Mouse (Mus musculus): Measurements from ENCODE around the gene Bnip2.

Bnip2 gene

DNA sequence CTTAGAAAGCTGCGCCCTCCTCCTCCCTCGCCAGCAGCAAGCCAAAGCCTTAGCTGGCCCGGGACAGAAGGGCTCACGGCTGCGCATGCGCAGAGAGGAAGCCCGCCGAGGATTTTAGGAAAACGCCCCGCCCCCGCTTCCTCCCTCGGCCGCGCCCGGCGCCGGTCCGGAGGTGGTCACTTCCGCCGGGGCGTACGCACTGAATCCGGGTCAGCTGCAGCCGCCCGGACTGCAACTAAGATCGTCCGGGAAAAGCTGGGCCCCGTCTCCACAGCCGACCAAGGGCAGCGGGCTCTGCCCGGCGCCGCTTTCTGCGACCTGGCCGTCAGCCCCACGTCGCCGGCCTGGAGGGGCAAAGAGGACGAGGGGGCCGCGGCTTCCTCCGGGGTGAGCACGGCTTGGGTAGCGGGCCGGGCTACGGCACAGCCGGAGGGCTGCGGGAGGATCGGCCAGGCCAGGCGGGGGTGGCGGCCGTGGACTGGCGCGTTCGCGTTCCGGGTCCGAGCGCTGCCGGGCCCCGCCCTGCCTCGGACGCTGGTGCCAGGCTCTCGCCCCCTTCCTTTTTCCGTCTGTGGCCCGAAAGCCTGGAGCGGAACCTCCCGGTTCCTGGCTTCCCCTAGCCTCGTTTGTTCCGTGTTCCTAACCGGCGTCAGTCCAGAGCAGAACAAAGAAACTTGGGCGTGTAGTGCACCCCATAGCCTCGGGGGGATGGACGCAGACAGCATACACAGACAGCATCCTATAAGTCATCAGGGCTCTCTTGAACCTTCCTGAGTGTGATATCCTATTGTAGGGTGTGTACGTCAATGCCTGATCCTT, at the start of gene Bnip2:
TSS of gene Bnip2 (plus strand) at position 164 of the 819 bp plus-strand sequence.
- peak; percentile 88 to 93 for DNase-seq (ENCODE audit: low spot score in 2 of 2)

DNA sequence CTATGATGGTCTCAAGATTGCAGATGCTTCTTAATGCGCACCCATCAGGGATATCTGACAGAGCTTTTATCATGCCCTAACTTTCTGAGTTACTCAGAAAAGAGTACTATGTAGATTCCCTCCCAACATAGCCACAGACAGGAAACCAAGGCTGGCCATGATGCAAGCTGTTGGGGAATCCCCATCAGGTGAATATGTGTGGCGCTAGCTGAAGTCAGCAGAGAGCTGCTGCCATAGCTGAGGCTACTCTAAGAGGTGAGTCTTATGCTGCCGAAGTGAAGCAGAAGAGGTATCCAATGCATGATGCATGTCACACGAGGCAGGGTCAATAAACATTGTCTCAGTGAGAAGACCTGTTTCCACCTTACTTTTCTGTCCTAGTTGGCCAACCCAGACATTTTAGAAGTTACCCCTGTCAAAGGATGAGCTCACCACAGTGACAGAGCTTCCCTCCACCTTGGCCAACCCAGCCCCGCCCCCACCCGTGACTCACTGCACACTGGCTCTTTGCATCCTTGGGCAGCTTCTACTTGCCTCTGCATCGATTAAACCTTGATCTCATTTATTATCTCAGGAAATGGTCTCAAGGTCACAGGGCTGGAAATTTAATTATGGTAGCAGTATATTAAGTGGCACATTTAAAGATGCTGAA, 48.3 kb upstream of the Bnip2 start:
- DNase-seq (ENCODE audit: low spot score in 2 of 2), result no peak

DNA sequence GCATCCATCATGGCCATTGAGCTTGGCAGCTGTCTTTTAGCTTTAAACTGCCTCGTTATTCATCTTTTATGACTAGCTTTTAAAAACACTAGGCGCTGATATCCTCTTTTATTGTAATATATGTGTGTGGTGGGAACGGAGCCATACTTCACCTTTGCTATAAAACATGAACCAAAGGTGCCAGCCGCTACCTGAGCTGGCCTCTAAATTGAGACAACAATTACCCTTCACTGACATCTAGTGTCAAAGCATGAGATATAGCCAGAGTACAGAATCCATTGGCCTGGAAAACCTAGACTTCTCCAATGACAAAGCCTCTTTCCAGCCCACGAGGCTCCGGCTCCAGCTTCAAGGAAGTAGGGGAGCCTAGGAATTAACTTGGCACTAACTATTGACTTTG, 47.7 kb upstream of the Bnip2 start:
- no peak for DNase-seq (ENCODE audit: low spot score in 2 of 2)

DNA sequence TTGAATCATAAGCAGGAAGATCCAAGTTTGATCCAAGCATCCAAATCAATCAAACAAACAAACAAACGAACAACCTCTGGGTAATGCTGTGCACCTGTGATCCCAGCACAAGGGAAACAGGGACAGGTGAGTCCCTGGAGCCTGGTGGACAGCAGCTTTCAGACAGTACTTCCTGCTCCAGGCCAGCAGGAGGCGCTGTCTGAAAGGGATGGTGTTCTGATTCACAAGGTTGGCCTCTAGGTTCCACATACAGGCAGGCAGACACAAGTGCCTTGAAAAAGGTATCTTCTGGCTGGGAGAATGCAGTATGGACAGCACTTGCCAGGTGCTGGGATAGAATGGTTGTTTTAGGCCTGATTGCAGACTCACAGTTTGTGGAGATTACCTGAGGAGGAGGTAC, 40.3 kb upstream of the Bnip2 start:
- DNase-seq (ENCODE audit: low spot score in 2 of 2), result no peak

DNA sequence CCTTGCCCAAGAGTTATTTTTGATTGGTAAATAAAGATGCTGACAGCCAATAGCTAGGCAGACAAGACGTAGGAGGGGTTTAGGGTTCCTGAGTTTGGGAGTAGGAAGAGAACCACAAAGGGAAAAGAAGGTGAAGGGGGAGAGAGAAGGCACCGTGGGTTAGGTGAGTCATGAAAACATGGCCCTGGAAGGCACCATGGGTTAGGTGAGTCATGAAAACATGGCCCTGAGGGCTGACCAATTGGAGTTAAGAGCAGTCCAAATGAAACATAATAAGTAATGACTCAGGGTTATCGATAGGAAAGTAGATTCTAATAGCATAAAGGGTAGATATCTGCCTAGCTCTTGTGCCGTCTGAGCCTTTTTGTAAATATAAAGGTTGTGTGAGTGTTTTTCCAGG, 39.6 kb upstream of the Bnip2 start:
- no peak for DNase-seq (ENCODE audit: low spot score in 2 of 2)

DNA sequence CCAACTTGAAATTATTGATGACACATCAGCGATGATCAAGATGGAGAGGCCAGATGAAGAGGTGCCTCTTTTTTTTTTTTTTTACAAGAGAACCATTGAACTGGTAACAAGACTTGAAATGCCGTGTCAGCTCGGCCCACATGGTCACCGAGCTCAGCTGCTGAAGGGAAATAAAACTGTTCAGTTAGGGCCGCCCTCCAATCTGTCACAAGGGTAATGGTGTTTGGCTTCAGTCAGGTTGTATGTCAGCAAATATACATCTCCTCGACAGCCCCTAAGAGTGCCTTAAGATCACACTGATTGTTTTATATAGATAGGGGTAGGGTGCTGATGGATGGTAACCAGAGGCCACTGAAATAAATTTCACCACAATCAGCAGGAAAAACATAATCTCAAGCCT, 28.3 kb upstream of the Bnip2 start:
- DNase-seq (ENCODE audit: low spot score in 2 of 2), result no peak

DNA sequence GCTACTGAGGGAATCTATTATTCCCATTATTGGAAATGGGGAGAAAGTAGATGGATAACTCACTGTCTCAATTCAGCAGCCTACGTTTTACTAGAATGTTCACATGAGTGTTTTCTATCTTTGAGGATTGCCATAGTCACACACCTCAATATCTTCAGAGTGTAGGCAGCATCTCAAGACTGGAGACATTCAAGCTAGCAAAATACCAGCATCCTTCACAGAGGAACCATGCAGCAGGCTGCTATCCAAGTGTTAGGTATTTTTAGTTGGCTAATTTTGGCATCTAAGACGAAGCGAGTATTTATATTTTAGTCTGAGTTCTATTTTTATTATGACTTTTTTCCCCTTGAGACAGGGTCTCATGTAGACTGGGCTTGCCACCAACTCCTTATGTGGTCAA, 24.9 kb upstream of the Bnip2 start:
- no peak for DNase-seq (ENCODE audit: low spot score in 2 of 2)

DNA sequence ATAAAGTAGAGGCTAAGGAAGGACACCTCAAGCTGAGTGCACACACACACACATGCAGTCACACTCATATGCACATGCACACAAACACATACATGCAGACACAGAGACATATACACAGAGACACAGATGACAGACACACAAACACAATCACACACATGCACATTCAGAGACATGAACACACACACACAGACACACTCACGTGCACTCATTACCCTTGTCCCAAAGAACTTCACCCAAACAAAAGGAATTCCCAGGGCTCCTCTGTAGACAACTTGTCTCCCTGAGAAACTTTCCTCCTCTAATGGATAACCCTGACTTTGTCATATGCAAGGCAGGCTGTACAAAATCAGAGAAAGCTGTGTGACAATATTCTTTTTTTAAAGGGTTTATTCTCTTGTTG, 3.7 kb upstream of the Bnip2 start:
- no peak for DNase-seq (ENCODE audit: low spot score in 2 of 2)

DNA sequence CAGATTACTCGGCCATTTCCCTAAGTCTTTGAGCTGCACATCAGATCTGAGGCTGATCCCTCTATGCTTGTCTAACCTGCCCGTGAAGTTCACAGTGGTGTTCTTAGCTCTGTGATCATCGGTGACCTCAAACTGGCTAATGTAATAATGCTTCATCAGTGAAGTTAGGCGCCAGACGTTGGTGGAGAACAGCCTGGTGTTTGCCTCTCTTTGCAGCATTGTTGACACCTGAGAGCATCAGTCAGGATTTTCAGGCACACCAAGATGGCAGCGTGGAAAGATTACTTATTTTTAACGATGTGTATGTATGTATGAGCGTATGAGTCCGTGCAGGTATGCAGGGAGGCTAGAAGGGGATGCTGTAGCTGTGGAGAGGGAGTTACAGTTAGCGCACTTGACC, 3.2 kb upstream of the Bnip2 start:
- DNase-seq (ENCODE audit: low spot score in 2 of 2), result no peak

DNA sequence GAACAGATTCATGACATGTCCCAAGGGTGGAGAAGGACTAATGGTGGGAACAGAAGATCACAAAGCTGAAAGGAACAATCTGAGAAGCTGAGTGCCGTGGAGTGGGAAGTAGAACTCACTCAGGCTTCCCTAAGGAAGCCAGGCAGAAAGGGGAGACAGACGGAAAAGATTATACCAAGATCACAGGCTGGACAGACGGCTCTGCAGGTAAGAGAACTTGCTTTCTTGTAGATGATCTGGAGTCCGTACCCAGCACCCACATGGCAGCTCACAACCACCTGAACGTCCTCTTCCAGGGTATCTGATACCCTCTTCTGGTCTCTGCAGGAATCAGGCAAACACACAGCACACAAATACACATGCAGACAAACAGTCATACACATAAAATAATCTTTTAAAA, 2.7 kb upstream of the Bnip2 start:
- DNase-seq (ENCODE audit: low spot score in 2 of 2), result no peak

DNA sequence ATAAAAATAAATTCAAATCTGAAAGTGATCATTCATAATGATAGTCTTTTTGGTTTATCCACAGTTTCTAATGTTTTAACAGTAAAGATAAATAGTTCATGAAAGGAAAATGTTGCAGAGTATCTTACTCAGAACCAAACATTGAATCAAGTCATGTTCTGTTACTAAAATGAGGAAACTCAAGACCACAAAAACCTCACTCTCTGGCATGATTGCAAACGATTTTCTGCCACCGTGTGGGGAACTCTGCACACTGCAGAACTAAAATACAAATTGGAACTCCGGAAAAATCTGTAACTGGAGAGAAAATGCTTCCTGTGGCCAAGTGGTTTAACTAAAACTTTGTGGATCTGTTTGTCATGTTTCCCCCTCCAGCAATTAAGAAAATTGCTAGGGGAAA, 1.7 kb upstream of the Bnip2 start:
- DNase-seq (ENCODE audit: low spot score in 2 of 2), result peak in 1 of 2 experiments; percentile 25

DNA sequence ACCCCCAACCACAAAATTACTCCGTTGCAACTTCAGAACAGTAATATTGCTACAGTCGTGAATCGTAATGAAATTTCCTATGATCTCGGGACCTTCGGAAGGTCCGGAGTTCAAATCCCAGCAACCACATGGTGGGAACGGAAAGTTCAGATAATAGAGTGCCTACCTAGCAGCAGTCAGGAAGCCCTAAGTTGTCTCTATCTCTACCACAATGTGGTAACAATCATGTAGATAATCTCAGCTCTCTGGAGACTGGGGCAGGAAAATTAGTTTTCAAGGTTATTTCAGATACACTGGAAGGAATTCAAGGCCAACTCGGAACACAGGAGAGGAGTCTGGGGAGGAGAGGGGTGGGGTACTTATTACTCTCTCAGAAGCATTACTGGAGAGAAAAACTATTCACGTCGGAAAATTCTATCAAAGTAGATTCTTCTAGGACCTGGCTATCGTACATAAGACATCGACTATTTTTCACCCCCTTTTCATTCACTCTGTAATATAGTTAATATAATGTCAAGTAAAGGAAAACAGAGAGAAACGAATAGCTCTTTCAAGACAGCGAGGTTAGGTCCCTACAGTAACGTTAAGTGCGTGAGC, 462 bp upstream of the Bnip2 start:
- no peak for DNase-seq (ENCODE audit: low spot score in 2 of 2)

DNA sequence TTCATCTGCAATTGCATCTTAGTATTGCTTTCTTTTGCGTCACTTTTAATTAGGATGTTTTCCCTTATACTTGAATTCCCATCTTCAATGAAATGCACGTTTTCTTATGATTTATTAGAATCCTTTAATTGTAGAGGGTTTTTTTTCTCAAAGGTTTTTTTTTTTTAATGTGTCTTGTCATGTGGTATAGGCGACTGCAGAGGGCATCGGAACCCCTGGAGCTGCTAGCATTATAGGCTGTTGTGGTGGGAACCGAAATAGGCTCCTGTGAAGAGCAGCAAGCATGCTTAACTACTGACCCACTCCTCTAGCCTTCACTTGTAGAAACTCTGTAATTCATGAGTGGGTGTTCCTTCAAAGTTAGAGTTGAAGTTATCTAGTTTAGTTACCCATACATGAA, 1.1 kb downstream of the Bnip2 start:
- no peak for DNase-seq (ENCODE audit: low spot score in 2 of 2)

DNA sequence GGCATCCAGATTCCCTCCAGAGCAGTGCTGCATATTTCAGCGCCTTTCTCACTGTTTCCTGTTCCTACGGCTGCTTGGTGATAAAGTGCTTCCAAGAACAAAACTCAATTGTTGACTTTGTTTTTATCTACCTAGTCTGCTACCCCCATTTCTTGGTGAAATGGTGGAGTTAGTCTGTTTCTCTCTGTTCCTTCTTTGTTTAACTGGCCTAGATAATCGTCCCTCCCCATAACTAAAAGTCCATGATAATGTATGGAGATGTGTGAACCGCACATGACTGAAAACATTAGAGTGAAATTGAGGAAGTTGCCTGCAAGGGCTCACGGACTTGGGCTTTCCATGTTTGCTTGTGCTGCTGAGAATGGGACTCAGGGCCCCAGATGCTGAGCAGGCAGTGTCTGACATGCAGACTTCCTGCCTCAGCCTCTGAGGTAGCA, 3.6 kb downstream of the Bnip2 start:
- no peak for DNase-seq (ENCODE audit: low spot score in 2 of 2)

DNA sequence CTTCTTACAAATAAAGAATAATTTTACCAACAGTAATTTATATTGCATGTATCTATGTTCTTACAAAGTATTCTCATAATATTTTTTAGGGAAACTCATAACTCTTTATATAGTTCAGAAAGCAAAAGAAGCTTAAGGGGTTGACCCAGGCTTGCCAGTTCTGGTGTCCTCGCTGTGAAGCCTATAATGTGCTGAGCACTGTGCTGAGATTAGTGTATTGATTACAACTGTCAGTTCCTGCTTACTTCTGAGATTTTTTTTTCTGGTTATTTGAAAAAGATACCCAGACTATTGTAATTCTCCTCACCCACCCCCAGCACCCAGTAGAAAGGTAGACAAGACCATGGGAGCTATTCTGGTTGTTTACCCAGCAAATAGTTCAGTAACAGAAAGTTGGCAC, 4.2 kb downstream of the Bnip2 start:
- no peak for DNase-seq (ENCODE audit: low spot score in 2 of 2)

DNA sequence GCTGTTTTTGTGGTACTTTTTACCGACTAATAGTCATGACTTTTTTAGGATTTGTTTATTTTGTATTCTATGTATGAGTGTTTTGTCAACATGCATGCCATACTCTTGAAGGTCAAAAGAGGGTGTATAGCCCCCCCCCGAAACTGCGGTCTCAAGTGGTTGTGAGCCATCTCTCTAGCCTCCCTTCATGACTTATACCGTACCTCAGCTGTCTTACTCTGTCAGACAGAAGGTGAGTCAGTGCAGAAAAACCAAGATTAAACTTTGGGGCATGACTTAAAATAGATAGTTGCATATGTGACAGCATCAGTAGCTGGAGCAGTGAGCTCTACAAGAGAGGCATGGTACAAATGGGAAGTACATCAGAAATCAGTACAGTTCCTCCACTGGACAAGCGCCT, 5.3 kb downstream of the Bnip2 start:
- DNase-seq (ENCODE audit: low spot score in 2 of 2), result no peak

DNA sequence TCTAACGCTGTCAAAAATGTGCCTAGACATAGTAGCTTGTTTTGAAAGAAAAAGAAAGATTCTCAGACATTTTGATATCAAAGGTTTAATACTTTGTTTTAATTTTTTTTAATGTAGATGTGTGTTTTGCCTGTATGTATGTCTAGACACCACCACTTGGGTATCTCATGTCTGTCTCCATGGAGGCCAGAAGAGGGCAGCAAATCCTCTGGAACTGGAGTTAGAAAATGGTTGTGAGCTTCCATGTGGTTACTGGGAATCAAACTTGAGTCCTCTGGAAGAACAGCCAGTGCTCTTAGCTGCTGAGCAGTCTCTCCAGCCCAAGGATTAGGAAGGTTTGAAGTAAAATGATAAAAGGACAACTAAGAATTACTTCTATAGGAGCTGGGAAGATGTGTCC, 10.1 kb downstream of the Bnip2 start:
- DNase-seq (ENCODE audit: low spot score in 2 of 2), result no peak

DNA sequence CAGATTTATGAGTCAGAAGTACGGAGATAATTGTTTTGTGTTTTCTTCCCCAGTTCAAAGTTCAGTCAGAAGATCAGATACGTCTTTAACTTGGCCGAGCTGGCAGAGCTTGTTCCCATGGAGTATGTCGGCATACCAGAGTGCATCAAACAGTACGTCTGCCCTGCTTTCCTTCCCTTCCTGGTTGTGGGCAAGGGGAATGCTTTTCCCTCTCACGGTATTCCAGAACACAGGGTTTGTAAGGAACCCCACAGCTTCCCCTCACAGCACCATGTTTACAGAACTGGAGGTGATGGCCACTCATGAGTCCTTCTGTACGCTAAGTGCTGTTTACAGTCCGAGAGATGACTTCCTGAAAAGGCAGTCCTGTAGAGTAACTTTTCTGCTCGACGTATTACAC, 14.2 kb downstream of the Bnip2 start:
- DNase-seq (ENCODE audit: low spot score in 2 of 2), result no peak

DNA sequence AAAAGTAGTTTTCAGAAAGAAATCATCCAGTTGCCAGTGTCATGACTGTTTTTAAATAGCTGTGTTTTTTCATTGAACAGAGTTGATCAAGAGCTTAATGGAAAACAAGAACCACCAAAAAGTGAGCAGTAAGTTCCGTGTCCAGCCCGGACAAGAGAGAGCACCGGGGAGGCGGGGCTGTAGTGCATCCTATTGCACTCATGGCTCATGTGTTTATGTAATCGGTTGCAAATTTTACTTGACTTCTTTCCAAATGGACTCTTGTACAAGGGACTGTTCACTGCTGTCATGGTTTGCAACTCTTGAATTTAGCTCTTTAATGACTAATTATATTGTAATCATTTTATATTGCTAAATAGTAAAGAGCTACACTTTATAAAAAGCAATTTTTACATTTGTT, 17.7 kb downstream of the Bnip2 start:
- no peak for DNase-seq (ENCODE audit: low spot score in 2 of 2)

DNA sequence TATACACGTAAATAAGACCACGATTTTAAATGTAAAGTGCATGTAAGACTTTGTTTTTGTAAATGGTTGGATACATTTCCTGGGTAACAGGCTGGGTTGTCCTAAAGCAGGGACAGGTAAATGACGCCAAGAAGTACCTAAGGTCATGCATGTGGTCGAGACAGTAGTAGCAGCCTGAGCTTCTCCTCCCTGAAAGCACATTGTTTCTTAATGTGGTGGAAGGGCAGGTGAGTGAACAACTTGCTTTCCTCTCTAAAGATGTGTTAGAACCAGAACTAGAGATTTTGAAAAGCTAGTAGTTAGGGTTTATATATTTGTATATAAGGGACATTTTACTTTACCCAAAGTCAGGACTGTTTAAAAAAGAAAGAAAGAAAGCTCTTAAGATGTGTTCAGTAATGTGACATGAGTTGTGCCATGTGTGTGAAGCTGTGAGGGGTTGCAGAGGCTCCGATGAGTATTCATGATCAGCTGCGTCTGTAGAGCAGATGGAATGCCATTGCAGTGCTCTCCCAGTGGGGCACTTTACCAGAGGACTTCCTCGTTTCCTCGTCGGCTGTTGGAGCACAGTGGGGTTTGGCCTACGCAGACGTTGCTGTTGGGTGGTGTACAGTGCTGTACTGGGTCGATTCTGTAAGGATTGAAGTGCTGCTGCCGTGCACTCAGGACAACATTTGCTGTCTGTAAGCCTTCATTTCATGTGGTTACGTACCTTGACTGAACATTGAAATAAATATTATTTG, 18.4 kb downstream of the Bnip2 start:
- DNase-seq (ENCODE audit: low spot score in 2 of 2), result no peak

DNA sequence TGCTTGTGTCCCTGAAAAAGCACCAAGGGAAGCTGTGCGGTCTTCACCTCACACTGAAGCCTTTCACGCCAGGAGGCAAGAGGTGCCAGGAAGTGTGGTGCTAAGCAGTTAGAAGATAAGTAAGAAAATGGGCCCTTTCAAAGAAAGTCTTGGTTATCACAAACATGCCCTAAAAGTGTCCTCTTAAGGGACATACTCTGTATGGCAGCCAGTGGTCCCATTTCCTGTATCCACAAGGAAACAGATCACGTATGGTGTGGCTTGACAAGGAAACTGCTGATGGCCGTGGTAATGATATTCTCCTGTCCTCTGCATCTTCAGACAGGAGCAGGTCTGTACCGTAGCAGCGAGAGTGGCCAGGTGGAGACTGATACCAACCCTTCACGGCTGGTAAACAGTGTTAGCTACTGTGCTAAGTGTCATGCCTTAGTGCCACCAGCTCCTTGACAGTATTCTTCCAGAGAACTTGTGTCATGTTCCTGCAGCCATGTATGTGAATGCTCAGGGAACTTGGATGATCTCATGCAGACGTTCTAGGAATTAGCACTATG, 20.6 kb downstream of the Bnip2 start:
- no peak for DNase-seq (ENCODE audit: low spot score in 2 of 2)
